Mouse (Mus musculus) testis, adult 2 months (tissue): Measurements from ENCODE around the gene Ip6k1. TPM values are rescaled to one million over a fixed set of nuclear protein-coding genes. Genes with fewer than 3 reads are reported as not detected.

Source experiments
- H3K27ac ChIP-seq: fragments of 200-500 bp; 2 replicates; pipeline ENCODE4 v1.5.1; 2012; ENCODE audit warnings: low read depth, low read length; ENCODE audit not compliant: control insufficient read depth, insufficient read depth
- H3K27me3 ChIP-seq: fragments of 200-500 bp; 2 replicates; pipeline ENCODE4 v1.6.1; 2012; ENCODE audit warnings: mild to moderate bottlenecking, low read length, moderate library complexity; ENCODE audit not compliant: control insufficient read depth, insufficient read depth
- H3K36me3 ChIP-seq: fragments of 200-500 bp; 2 replicates; pipeline ENCODE4 v1.6.1; 2012; ENCODE audit warnings: mild to moderate bottlenecking, low read length; ENCODE audit not compliant: control insufficient read depth, insufficient read depth
- H3K4me1 ChIP-seq: fragments of 200-500 bp; 2 replicates; pipeline ENCODE4 v1.6.1; 2012; ENCODE audit warnings: low read length; ENCODE audit not compliant: control insufficient read depth, insufficient read depth
- H3K4me3 ChIP-seq: fragments of 200-500 bp; 2 replicates; pipeline ENCODE4 v1.5.1; 2012; ENCODE audit warnings: low read depth, mild to moderate bottlenecking, low read length, moderate library complexity, mixed read lengths; ENCODE audit not compliant: control insufficient read depth
- CTCF ChIP-seq: fragments of 200-500 bp; IDR thresholded peaks from 2 replicates; pipeline ENCODE4 v1.5.1; 2012; ENCODE audit warnings: low read depth, mild to moderate bottlenecking, inconsistent platforms, low read length, moderate library complexity; ENCODE audit not compliant: control insufficient read depth, insufficient read depth, insufficient replicate concordance
- POLR2A ChIP-seq: fragments of 200-500 bp; IDR thresholded peaks from 2 replicates; pipeline ENCODE4 v1.6.1; 2012; ENCODE audit warnings: low read depth, mild to moderate bottlenecking, inconsistent platforms, low read length, moderate library complexity; ENCODE audit not compliant: control insufficient read depth
- polyA plus RNA-seq: library from polyadenylated mRNA; depleted of rRNA; stranded (reverse); fragments of >200 nt; gene quantifications from 2 replicates; pipeline ENCODE4 v1.2.3, GENCODE M21; 2012

Gene Ip6k1
- polyA plus RNA-seq, 1 experiment: 247 TPM

GRCm38 (mm10) chr9:108073141-108073930 is 71.0 kb downstream of the Ip6k1 start:
- no peaks in the 10 kb centered on the region for H3K36me3 ChIP-seq

GRCm38 (mm10) chr9:108080168-108080567 is 77.9 kb downstream of the Ip6k1 start, which contains the start of gene Mst1:
Gene Mst1, plus strand, starts transcription at chr9:108080436.
- Histone ChIP-seq H3K27ac (no peak within 1 kb of the TSS), H3K4me3 (peak within 1 kb of the TSS; percentile 96), H3K36me3 (no peaks in the 10 kb centered on the region), H3K4me1 (peaks cover 20% of the 10 kb centered on the region), H3K27me3 (no peaks in the 10 kb centered on the region)
- TF ChIP-seq POLR2A: no peak
- no peak for TF ChIP-seq CTCF

More at GRCm38 (mm10) chr9:108073141-108073930, 71.0 kb downstream of the Ip6k1 start:
- Histone ChIP-seq H3K27me3 (no peaks in the 10 kb centered on the region), H3K4me3 (no peak overlapping the region), H3K4me1 (peaks cover 3% of the 10 kb centered on the region; the same call in 1 of the 2 replicates), H3K27ac (no peak overlapping the region)
- TF ChIP-seq POLR2A: no peak
- TF ChIP-seq CTCF: no peak

- Histone ChIP-seq H3K4me3 (peak overlapping the region; percentile 14; the same call in 1 of the 2 replicates), H3K36me3 (no peaks in the 10 kb centered on the region), H3K27me3 (no peaks in the 10 kb centered on the region), H3K4me1 (peaks cover 20% of the 10 kb centered on the region), H3K27ac (no peak overlapping the region)
- no peak for TF ChIP-seq CTCF
Measured at GRCm38 (mm10) chr9:108082549-108082948, 80.2 kb downstream of the Ip6k1 start.

GRCm38 (mm10) chr9:108082988-108083431 is 80.7 kb downstream of the Ip6k1 start, which contains the start of gene Rnf123:
Gene Rnf123, minus strand, starts transcription at chr9:108083346.
- no peaks in the 10 kb centered on the region for H3K36me3 ChIP-seq
- no peak for TF ChIP-seq CTCF
- no peak for TF ChIP-seq POLR2A
- H3K4me3 ChIP-seq: peak within 1 kb of the TSS; percentile 14; the same call in 1 of the 2 replicates
- no peaks in the 10 kb centered on the region for H3K27me3 ChIP-seq
- no peak within 1 kb of the TSS for H3K27ac ChIP-seq
- H3K4me1 ChIP-seq: peaks cover 20% of the 10 kb centered on the region

GRCm38 (mm10) chr9:108083561-108083960 is 81.3 kb downstream of the Ip6k1 start:
- Histone ChIP-seq H3K27ac (no peak overlapping the region), H3K36me3 (no peaks in the 10 kb centered on the region), H3K4me3 (no peak overlapping the region), H3K27me3 (no peaks in the 10 kb centered on the region), H3K4me1 (peaks cover 15% of the 10 kb centered on the region)
- TF ChIP-seq POLR2A (no peak), CTCF (no peak)

- no peaks in the 10 kb centered on the region for H3K27me3 ChIP-seq
- no peak for TF ChIP-seq CTCF
- no peak for TF ChIP-seq POLR2A
- no peaks in the 10 kb centered on the region for H3K36me3 ChIP-seq
- H3K4me3 ChIP-seq: no peak overlapping the region
- H3K4me1 ChIP-seq: peaks cover 8% of the 10 kb centered on the region
- no peak overlapping the region for H3K27ac ChIP-seq
Measured at GRCm38 (mm10) chr9:108085261-108085660, 83.0 kb downstream of the Ip6k1 start.

- TF ChIP-seq CTCF (no peak), POLR2A (no peak)
- Histone ChIP-seq H3K4me1 (peaks cover 17% of the 10 kb centered on the region), H3K27me3 (no peaks in the 10 kb centered on the region), H3K36me3 (no peaks in the 10 kb centered on the region), H3K27ac (no peak overlapping the region), H3K4me3 (no peak overlapping the region)
Measured at GRCm38 (mm10) chr9:108090611-108091120, 88.4 kb downstream of the Ip6k1 start.
